Mouse (Mus musculus) myocyte (in vitro differentiated cells): ENCODE data around the gene Hexim1.

ENCODE experiments used
- CEBPB ChIP-seq: IDR thresholded peaks from 2 replicates; pipeline ENCODE4 v1.6.1; 2011; ENCODE audit warnings: mild to moderate bottlenecking, moderate library complexity; ENCODE audit not compliant: poor library complexity, insufficient read depth, severe bottlenecking
- E2F4 ChIP-seq: IDR thresholded peaks from one replicate; pipeline ENCODE4 v1.6.1; 2011; ENCODE audit warnings: mild to moderate bottlenecking, control low read depth, moderate library complexity; ENCODE audit not compliant: insufficient read depth
- MAX ChIP-seq: IDR thresholded peaks from one replicate; pipeline ENCODE4 v1.6.1; 2011; ENCODE audit warnings: low read depth, mild to moderate bottlenecking, control low read depth
- MYOD1 ChIP-seq, 3 experiments: IDR thresholded peaks; one replicate each; pipeline ENCODE4 v1.6.1; 2011; ENCODE audit warnings: control low read depth in 2 of 3, low read depth in 2 of 3, mild to moderate bottlenecking in 2 of 3, moderate library complexity in 1 of 3; ENCODE audit not compliant: insufficient read length in 2 of 3, control insufficient read depth in 1 of 3
- MYOG ChIP-seq, 3 experiments: IDR thresholded peaks; one replicate each; pipeline ENCODE4 v1.6.1; 2011; ENCODE audit warnings: control low read depth in 2 of 3, low read depth in 2 of 3, mild to moderate bottlenecking in 2 of 3; ENCODE audit not compliant: insufficient read length in 2 of 3, control insufficient read depth in 1 of 3, insufficient read depth in 1 of 3
- POLR2A ChIP-seq: IDR thresholded peaks from one replicate; pipeline ENCODE4 v1.6.1; 2011; ENCODE audit warnings: low read depth, mild to moderate bottlenecking, control low read depth, moderate library complexity; ENCODE audit not compliant: insufficient read length
- POLR2AphosphoS2 ChIP-seq: IDR thresholded peaks from one replicate; pipeline ENCODE4 v1.6.1; 2011; ENCODE audit warnings: low read depth, control low read depth; ENCODE audit not compliant: insufficient read length
- REST ChIP-seq: IDR thresholded peaks from one replicate; pipeline ENCODE4 v1.6.1; 2011; ENCODE audit warnings: mild to moderate bottlenecking, control low read depth, moderate library complexity; ENCODE audit not compliant: insufficient read depth, insufficient read length
- SRF ChIP-seq: IDR thresholded peaks from one replicate; pipeline ENCODE4 v1.6.1; 2011; ENCODE audit warnings: low read depth; ENCODE audit not compliant: control insufficient read depth, insufficient read length
- USF1 ChIP-seq: IDR thresholded peaks from one replicate; pipeline ENCODE4 v1.6.1; 2011; ENCODE audit warnings: low read depth, mild to moderate bottlenecking, control low read depth, moderate library complexity

DNA sequence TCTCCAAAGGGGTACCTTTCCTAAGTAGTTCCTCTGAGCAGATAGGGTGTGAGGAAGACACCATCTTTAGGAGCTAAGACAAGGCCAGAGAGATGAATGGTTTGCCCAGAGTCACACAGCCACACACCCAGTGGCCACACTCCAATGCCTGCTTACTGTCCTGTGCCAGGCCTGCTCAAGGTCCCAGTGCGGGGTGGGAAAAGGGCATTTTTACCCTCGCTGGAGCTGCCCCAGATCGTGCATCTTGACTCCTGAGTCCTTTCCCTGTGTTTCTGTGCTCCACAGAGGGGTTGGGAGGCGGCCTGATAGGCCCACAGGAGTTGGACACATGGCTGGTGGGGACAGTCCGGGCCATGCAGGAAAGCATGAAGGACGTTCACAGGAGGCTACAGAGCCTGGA, 10.2 kb upstream of the Hexim1 start:
- TF ChIP-seq MAX (no peak), MYOD1 (IDR thresholded peaks at IDR 0.05; ENCODE audit: control insufficient read depth in 1 of 3, insufficient read length in 2 of 3, low read depth in 2 of 3) (no peak), MYOG (IDR thresholded peaks at IDR 0.05; ENCODE audit: control insufficient read depth in 1 of 3, insufficient read depth in 1 of 3, insufficient read length in 2 of 3, low read depth in 2 of 3) (no peak), REST (no peak), POLR2A (no peak), POLR2AphosphoS2 (no peak), CEBPB (no peak), USF1 (no peak), E2F4 (no peak), SRF (no peak)
